ENCODE assay signal across 34 mouse cellular contexts in the genomic region with DNA sequence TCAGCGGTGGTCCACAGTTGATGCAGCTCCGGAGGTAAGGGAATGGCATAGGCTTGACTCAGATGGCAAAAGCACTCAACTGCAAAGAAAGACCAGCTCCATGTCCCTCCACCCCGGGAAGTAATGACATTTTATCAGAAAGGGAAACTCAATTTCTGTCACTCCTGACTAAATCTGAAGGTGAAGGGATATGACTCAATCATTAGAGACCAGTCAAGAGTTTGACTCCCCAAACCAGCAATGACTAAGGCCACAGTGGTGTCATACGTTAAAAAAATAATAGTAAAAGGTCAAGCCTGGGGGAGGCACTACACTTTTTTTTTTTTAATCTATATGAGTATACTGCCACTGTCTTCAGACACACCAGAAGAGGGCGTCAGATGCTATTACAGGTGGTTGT.
"Had no signal": no experiment of that assay in that cellular context is flagged by ENCODE, and none has a peak within 500 bp of the region (broad histone marks: within the 10 kb centered on the region; RNA-seq: fewer than 3 reads in every experiment).

No protein-coding gene starts in this region.

- H3K4me1 ChIP-seq: hindbrain, embryonic 12.5 days; hindbrain, embryonic 15.5 days; intestine, embryonic 15.5 days had no signal

- H3K27ac ChIP-seq: heart, embryonic 10.5 days; heart, embryonic 13.5 days; heart, embryonic 15.5 days; hindbrain, embryonic 10.5 days; hindbrain, embryonic 12.5 days; hindbrain, embryonic 13.5 days; hindbrain, embryonic 15.5 days; hindbrain, postnatal 0 days; intestine, embryonic 15.5 days; kidney, embryonic 15.5 days; kidney, postnatal 0 days; layer of hippocampus, adult 2 months; left cerebral cortex, adult 2 months had no signal

- H3K4me3 ChIP-seq: heart, embryonic 10.5 days; heart, embryonic 12.5 days; heart, embryonic 13.5 days; heart, embryonic 15.5 days; hindbrain, embryonic 10.5 days; hindbrain, embryonic 12.5 days; hindbrain, embryonic 13.5 days; hindbrain, embryonic 15.5 days; intestine, embryonic 15.5 days; kidney, embryonic 15.5 days; layer of hippocampus, adult 2 months; left cerebral cortex, adult 2 months had no signal

- H3K4me2 ChIP-seq: heart, embryonic 11.5 days; heart, embryonic 12.5 days; heart, embryonic 13.5 days; heart, embryonic 15.5 days; hindbrain, embryonic 12.5 days; hindbrain, embryonic 13.5 days; hindbrain, embryonic 15.5 days; intestine, embryonic 15.5 days; kidney, embryonic 15.5 days had no signal

- ATAC-seq: hindbrain, embryonic 16.5 days; hindbrain, postnatal 0 days; inflammation-experienced regulatory T-cells, adult 6 months; intestine, embryonic 15.5 days; intestine, embryonic 16.5 days; intestine, postnatal 0 days had no signal

- H3K36me3 ChIP-seq: heart, embryonic 10.5 days; heart, embryonic 12.5 days; heart, embryonic 13.5 days; heart, embryonic 15.5 days; hindbrain, embryonic 10.5 days; hindbrain, embryonic 12.5 days; hindbrain, embryonic 13.5 days; hindbrain, embryonic 15.5 days; intestine, embryonic 15.5 days; kidney, embryonic 15.5 days had no signal

- H3K27me3 ChIP-seq: heart, embryonic 12.5 days; heart, embryonic 13.5 days; heart, embryonic 15.5 days; hindbrain, embryonic 12.5 days; hindbrain, embryonic 13.5 days; hindbrain, embryonic 15.5 days; intestine, embryonic 15.5 days had no signal

- H3K9me3 ChIP-seq: heart, embryonic 10.5 days; heart, embryonic 12.5 days; heart, embryonic 13.5 days; heart, embryonic 15.5 days; hindbrain, embryonic 10.5 days; hindbrain, embryonic 12.5 days; hindbrain, embryonic 13.5 days; hindbrain, embryonic 15.5 days; intestine, embryonic 15.5 days; kidney, embryonic 15.5 days had no signal

- H3K9ac ChIP-seq: heart, embryonic 12.5 days; heart, embryonic 13.5 days; heart, embryonic 15.5 days; hindbrain, embryonic 12.5 days; hindbrain, embryonic 13.5 days; hindbrain, embryonic 15.5 days; intestine, embryonic 15.5 days; kidney, embryonic 15.5 days had no signal

- DNase-seq: heart, postnatal 10 days; heart, postnatal 14 days; heart, postnatal 4 days; kidney, adult 11 months; kidney, adult 18-20 months; kidney, adult 2 months; kidney, adult 8-10 months; kidney, adult 9 months; kidney, postnatal 10 days; kidney, postnatal 14 days; kidney, postnatal 25 days; kidney, postnatal 36 days; kidney, postnatal 4 days; layer of hippocampus, adult 9-11 months; layer of hippocampus, postnatal 36 days had no signal
